Mouse (Mus musculus) hindbrain, embryonic 12.5 days (tissue): ENCODE measurements around the gene Hrc. TPM values are rescaled to one million over a fixed set of nuclear protein-coding genes. Genes with fewer than 3 reads are reported as not detected.

Experiments used
- ATAC-seq: fragments of 200-750 bp; cut with Nextera tagmentation; 2 replicates; pipeline ENCODE4 v1.8.0; 2017; ENCODE audit warnings: moderate TSS enrichment; ENCODE audit not compliant: low FRiP score
- H3K27ac ChIP-seq: fragments of 300-500 bp; sonication (generic); 2 replicates; pipeline ENCODE4 v1.5.1; 2016; ENCODE audit warnings: mild to moderate bottlenecking
- H3K27me3 ChIP-seq: fragments of 300-500 bp; sonication (generic); 2 replicates; pipeline ENCODE4 v1.6.1; 2016; ENCODE audit warnings: mild to moderate bottlenecking
- H3K36me3 ChIP-seq: fragments of 300-500 bp; sonication (generic); 2 replicates; pipeline ENCODE4 v1.6.1; 2016; ENCODE audit warnings: mild to moderate bottlenecking
- H3K4me1 ChIP-seq: fragments of 300-500 bp; sonication (generic); 2 replicates; pipeline ENCODE4 v1.6.1; 2016
- H3K4me2 ChIP-seq: fragments of 300-500 bp; sonication (generic); replicated peaks from 2 replicates; pipeline ENCODE4 v1.6.1; 2016; ENCODE audit warnings: mild to moderate bottlenecking
- H3K4me3 ChIP-seq: fragments of 300-500 bp; sonication (generic); 2 replicates; pipeline ENCODE4 v1.5.1; 2016; ENCODE audit warnings: mild to moderate bottlenecking
- H3K9ac ChIP-seq: fragments of 300-500 bp; sonication (generic); 2 replicates; pipeline ENCODE4 v1.6.1; 2016; ENCODE audit warnings: mild to moderate bottlenecking, moderate library complexity
- H3K9me3 ChIP-seq: fragments of 300-500 bp; sonication (generic); replicated peaks from 2 replicates; pipeline ENCODE4 v1.6.1; 2016; ENCODE audit warnings: mild to moderate bottlenecking
- WGBS: fragments of 180-500 bp; shearing (Covaris S2); methylation state at CpG from one replicate; pipeline ENCODE4 v1.1.7; 2016; 5-methylcytosine and 5-hydroxymethylcytosine counted together
- polyA plus RNA-seq: library from polyadenylated mRNA; unstranded; fragments of >200 nt; fragmentation: Nextera tagmentation; extraction: Ambion mirVana; gene quantifications from 2 replicates; pipeline ENCODE4 v1.2.1, GENCODE M21; 2016

Gene Hrc
- polyA plus RNA-seq, 1 experiment from 2014 or later, result 0.65 TPM

DNA sequence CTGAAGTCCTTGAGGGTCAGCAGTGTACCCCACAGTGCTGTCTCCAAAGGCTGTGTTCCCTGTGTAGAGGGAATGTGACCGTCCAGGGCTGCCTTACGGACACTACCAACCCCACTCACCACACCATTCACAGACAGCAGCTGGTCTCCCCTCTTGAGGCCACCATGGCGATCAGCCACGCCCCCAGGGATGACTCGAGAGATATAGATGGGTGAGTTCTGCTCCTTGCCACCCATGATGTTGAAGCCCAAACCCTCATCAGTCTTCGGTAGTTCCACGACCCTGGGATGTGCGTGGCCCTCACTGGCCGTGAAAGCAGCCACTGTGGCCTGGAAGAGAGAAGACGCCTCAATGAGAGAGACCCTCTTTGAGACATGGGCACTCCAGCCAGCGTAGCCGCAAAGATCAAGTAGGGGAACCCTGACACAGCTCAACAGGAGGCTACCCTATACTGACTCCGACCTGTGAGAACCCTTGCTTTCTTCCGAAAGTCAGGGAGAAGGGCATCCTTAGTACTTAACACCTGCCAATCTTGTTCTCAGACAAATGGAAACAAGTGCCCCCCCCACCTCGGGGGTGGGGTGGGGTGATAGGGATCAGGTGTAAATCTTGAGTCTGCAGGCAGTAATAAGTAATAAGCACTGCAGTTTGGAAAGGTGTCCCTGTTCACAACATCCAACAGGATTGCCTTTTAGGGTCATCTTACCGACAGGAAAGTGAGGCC, 34.1 kb downstream of the Hrc start:
- Histone ChIP-seq H3K27me3 (peaks cover 43% of the 10 kb centered on the region), H3K27ac (no peak overlapping the region), H3K4me3 (peak overlapping the region; percentile 45; the same call in 1 of the 2 replicates), H3K36me3 (peaks cover 20% of the 10 kb centered on the region), H3K4me2 (no peak overlapping the region), H3K9ac (no peak overlapping the region), H3K9me3 (no peaks in the 10 kb centered on the region), H3K4me1 (peaks cover 37% of the 10 kb centered on the region)
- no peak for ATAC-seq
- WGBS, result 72% methylated on average over 16 of the region's 16 CpGs

DNA sequence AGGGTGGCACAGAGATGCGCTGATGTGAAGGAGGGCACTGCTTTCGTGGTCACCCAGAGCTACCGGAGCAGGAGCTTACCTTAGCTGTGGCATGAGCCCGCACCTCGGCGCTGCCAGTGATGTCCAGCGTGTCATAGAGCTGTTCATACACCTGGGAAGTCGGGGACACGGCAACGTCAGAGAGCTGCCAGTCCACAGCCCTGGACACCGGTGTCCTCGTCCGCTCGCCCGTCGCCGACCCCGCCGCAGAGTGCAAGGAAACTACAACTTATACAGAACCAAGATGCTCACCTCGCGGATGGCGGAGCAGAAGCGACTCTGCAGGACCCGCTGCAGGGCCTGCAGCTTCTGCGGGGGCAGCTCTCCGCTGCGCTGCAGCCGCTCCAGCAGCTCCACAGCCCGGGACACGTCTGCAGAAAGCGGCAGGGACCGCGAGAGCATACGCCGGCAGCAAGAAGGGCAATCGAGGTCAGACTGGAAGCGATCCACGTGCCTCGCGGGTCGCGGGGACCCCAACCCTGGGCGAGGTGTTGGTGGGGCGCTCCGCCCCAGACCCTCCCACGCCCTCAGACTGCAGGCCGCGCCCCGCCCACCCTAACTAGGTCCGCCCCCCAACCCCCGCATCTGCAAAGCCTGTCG, 34.9 kb downstream of the Hrc start:
- H3K27me3 ChIP-seq, result peaks cover 38% of the 10 kb centered on the region
- no peak for ATAC-seq
- H3K4me3 ChIP-seq, result peak overlapping the region; percentile 45
- peak overlapping the region; percentile 71 for H3K9ac ChIP-seq
- H3K27ac ChIP-seq, result no peak overlapping the region
- WGBS, result 9% methylated on average over 50 of the region's 52 CpGs
- H3K4me1 ChIP-seq, result peaks cover 37% of the 10 kb centered on the region
- peaks cover 26% of the 10 kb centered on the region for H3K36me3 ChIP-seq
- peak overlapping the region; percentile 95 for H3K4me2 ChIP-seq
- no peaks in the 10 kb centered on the region for H3K9me3 ChIP-seq

DNA sequence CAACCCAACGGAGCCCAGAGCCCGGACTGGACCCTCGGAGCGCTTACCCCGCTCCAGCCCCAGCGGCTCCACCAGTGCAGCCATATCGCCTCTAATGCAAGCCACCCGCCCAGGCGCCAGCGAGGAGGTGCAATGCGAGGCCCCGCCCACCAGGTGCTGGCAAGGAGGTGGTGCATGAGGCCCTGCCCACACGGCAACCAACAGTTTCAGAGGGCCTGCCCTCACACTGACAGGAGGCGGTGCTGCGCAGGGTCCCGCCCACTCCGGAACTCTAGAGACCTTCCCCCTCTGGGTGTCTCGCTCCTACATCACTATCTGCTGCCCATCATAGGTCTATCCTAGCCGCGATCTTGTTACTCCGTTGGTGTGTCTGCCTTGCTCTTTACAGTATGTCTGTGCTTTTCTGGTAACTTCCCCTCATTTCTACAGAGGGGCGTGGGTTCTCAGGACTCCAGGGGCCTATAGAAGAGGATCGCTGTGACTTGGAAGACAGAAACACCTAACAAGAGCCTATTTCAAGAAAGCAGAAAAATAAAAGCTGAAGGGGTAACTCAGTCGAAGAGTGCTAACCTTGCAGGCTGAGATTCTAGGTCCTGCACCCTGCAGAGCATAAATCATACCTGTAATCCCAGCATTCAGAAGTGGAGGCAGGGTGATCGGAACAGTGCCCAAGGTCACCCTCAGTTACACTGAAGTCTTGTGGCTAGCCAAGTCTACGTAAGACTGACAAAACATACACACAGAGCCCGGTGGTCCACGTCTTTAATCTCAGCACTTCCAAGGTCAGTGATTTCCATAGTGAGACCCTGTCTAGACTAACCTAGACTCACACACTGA, 35.6 kb downstream of the Hrc start, which contains the start of gene Lin7b:
Gene Lin7b, minus strand, starts transcription at position 109 of the 837 bp plus-strand sequence.
- H3K4me3 ChIP-seq, result peak within 1 kb of the TSS; percentile 45
- H3K4me1 ChIP-seq, result peaks cover 33% of the 10 kb centered on the region
- peak; percentile 30 for ATAC-seq
- H3K4me2 ChIP-seq, result peak within 1 kb of the TSS; percentile 95
- H3K27ac ChIP-seq, result no peak within 1 kb of the TSS
- peaks cover 30% of the 10 kb centered on the region for H3K27me3 ChIP-seq
- WGBS, result 12% methylated on average over 28 of the region's 28 CpGs
- no peaks in the 10 kb centered on the region for H3K9me3 ChIP-seq
- H3K9ac ChIP-seq, result peak within 1 kb of the TSS; percentile 71
- peaks cover 32% of the 10 kb centered on the region for H3K36me3 ChIP-seq

DNA sequence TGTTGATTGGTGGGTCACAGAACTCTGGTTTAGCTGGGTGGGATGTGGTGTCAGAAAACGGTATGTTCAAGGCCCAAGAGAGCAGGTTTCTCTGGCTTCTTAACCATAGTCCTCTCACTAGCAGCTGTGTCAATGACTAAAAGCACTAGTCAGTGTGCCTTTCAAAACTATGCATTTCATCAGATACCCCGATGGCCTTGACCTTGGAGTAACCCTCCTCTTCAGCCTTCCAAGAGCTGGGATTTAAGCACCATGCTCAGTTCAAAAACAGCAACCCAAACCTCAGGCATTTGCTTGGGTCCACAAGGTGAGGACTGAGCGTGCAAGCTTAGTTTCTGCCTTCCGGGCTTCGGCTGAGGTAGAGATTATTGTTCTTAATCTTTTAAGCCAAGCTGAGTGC, 37.3 kb downstream of the Hrc start:
- no peak for ATAC-seq
- Histone ChIP-seq H3K27me3 (peaks cover 25% of the 10 kb centered on the region), H3K4me3 (no peak overlapping the region), H3K4me1 (peaks cover 26% of the 10 kb centered on the region), H3K9ac (no peak overlapping the region), H3K36me3 (peaks cover 49% of the 10 kb centered on the region), H3K4me2 (no peak overlapping the region), H3K9me3 (no peaks in the 10 kb centered on the region), H3K27ac (no peak overlapping the region)
- 91% methylated on average over 5 of the region's 5 CpGs for WGBS

DNA sequence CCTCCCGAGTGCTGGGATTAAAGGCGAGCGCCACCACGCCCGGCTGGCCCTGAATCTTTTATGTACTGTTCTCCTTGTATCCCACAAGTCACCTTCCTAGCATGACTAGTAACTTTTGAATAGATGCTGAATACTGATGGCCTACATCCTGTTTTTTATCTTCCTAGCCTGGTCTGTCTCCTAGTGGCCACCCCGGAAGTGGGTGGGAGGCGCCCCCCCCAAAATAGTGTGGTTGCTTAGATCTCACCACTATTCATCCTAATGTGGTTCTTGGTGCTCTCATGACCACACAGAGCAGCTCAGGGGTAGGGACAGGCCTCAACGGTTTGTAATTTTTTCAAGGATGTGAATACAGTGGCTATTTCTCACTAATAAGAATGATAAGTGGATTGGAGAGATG, 39.5 kb downstream of the Hrc start:
- Histone ChIP-seq H3K36me3 (peaks cover 71% of the 10 kb centered on the region), H3K9ac (no peak overlapping the region), H3K27me3 (peaks cover 7% of the 10 kb centered on the region), H3K4me3 (no peak overlapping the region), H3K27ac (no peak overlapping the region), H3K4me2 (no peak overlapping the region), H3K9me3 (no peaks in the 10 kb centered on the region), H3K4me1 (peaks cover 14% of the 10 kb centered on the region)
- WGBS, result 94% methylated on average over 8 of the region's 8 CpGs
- no peak for ATAC-seq

DNA sequence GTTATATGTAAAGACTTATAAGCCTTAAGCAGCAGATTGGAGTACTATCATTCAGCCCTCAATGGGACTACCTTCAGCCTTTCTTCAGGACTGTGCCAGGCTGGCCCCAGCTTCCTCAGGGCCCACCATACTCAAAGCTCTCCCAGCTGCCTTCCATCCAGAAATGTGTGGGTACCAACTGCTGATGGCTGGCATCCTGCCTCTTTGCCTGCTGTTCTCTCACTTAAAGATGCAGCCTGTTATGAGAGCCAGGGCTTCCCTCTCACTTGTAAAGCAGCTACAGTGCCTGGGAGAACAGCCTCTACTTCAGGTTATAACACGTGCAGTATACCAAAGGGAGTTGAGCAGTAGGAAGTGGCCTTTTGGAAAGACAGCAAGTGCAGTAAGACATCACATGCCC, 41.0 kb downstream of the Hrc start:
- Histone ChIP-seq H3K4me3 (no peak overlapping the region), H3K9me3 (no peaks in the 10 kb centered on the region), H3K4me1 (no peaks in the 10 kb centered on the region), H3K27me3 (no peaks in the 10 kb centered on the region), H3K4me2 (no peak overlapping the region), H3K9ac (no peak overlapping the region), H3K36me3 (peaks cover 85% of the 10 kb centered on the region), H3K27ac (no peak overlapping the region)
- ATAC-seq, result no peak
- whole genome bisulfite sequencing, result 92% methylated on average over 1 of the region's 1 CpGs

DNA sequence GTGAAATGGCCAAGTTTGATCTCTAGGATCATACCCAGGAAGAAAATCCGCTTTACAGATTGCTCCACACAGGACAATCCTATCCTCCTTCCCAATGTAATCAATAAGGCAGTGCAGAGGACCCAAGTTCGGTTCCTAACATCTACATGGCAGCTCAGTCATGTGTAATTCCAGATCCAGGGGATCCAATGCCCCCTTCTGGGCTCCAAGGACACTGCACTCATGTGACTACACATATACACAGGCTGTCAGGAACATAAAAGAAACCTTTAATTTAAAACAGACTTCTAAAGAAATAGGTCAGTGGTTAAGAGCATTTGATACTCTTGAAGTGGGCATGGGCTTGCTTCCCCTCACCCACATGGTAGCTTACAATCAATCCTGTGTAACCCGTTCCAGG, 51.0 kb downstream of the Hrc start:
- Histone ChIP-seq H3K9ac (no peak overlapping the region), H3K27me3 (no peaks in the 10 kb centered on the region), H3K4me2 (no peak overlapping the region), H3K4me3 (no peak overlapping the region), H3K27ac (no peak overlapping the region), H3K9me3 (no peaks in the 10 kb centered on the region), H3K36me3 (peaks cover 96% of the 10 kb centered on the region), H3K4me1 (no peaks in the 10 kb centered on the region)
- 87% methylated on average over 3 of the region's 3 CpGs for WGBS
- no peak for ATAC-seq

Other genes with a start within 250 kb of the Hrc start
- gene Rcn3, start 243.1 kb upstream of the Hrc start, polyA plus RNA-seq, result 177 and 180 TPM in 2 replicates
- 20.2 and 21.0 TPM in 2 replicates for gene Fcgrt, start 231.4 kb upstream of the Hrc start, polyA plus RNA-seq
- gene Rps11, start 210.9 kb upstream of the Hrc start, polyA plus RNA-seq, result 982 and 1,135 TPM in 2 replicates
- gene Rpl13a, start 206.5 kb upstream of the Hrc start, polyA plus RNA-seq, result 977 and 1,019 TPM in 2 replicates
- 0.31 TPM in 1 of 2 replicates, not detected in the other for gene Gm45713, start 199.1 kb upstream of the Hrc start, polyA plus RNA-seq
- gene Flt3l, start 198.9 kb upstream of the Hrc start, polyA plus RNA-seq, result 0.52 and 1.6 TPM in 2 replicates
- gene Pih1d1, start 181.0 kb upstream of the Hrc start, polyA plus RNA-seq, result 90.3 and 91.0 TPM in 2 replicates
- gene Aldh16a1, start 180.7 kb upstream of the Hrc start, polyA plus RNA-seq, result 33.4 and 39.8 TPM in 2 replicates
- 1.1 and 1.2 TPM in 2 replicates for gene Slc17a7, start 171.3 kb upstream of the Hrc start, polyA plus RNA-seq
- gene Gfy, start 155.7 kb upstream of the Hrc start, polyA plus RNA-seq, result not detected in 2 replicates
- gene Pth2, start 154.3 kb upstream of the Hrc start, polyA plus RNA-seq, result not detected in 2 replicates
- gene Ccdc155, start 130.4 kb upstream of the Hrc start, polyA plus RNA-seq, result 0.46 and 0.48 TPM in 2 replicates
- 3.0 and 3.4 TPM in 2 replicates for gene Dkkl1, start 123.1 kb upstream of the Hrc start, polyA plus RNA-seq
- 185 and 208 TPM in 2 replicates for gene Tead2, start 119.5 kb upstream of the Hrc start, polyA plus RNA-seq
- 1.3 and 1.5 TPM in 2 replicates for gene Cd37, start 96.2 kb upstream of the Hrc start, polyA plus RNA-seq
- 0.10 and 0.28 TPM in 2 replicates for gene Slc6a16, start 94.2 kb upstream of the Hrc start, polyA plus RNA-seq
- not detected in 2 replicates for gene Slc6a21, start 57.8 kb upstream of the Hrc start, polyA plus RNA-seq
- 11.5 and 14.7 TPM in 2 replicates for gene Trpm4, start 1.5 kb upstream of the Hrc start, polyA plus RNA-seq
- gene Ppfia3, start 31.7 kb downstream of the Hrc start, polyA plus RNA-seq, result 15.6 and 16.2 TPM in 2 replicates
- gene Lin7b, start 35.3 kb downstream of the Hrc start, polyA plus RNA-seq, result 2.9 and 3.8 TPM in 2 replicates
- 285 and 300 TPM in 2 replicates for gene Snrnp70, start 60.5 kb downstream of the Hrc start, polyA plus RNA-seq
- not detected in 2 replicates for gene Kcna7, start 70.4 kb downstream of the Hrc start, polyA plus RNA-seq
- gene Ntf5, start 78.4 kb downstream of the Hrc start, polyA plus RNA-seq, result 1.2 and 1.3 TPM in 2 replicates
- 1.0 and 1.6 TPM in 2 replicates for gene Lhb, start 85.5 kb downstream of the Hrc start, polyA plus RNA-seq
- gene Gys1, start 99.6 kb downstream of the Hrc start, polyA plus RNA-seq, result 34.8 TPM in 2 replicates
- 124 and 129 TPM in 2 replicates for gene Ruvbl2, start 102.8 kb downstream of the Hrc start, polyA plus RNA-seq
- gene Ftl1, start 124.6 kb downstream of the Hrc start, polyA plus RNA-seq, result 5,718 and 6,089 TPM in 2 replicates
- 231 and 244 TPM in 2 replicates for gene Bax, start 131.6 kb downstream of the Hrc start, polyA plus RNA-seq
- gene Tulp2, start 146.6 kb downstream of the Hrc start, polyA plus RNA-seq, result 0.13 and 0.54 TPM in 2 replicates
- not detected in 2 replicates for gene Gm45808, start 151.5 kb downstream of the Hrc start, polyA plus RNA-seq
- gene Dhdh, start 153.5 kb downstream of the Hrc start, polyA plus RNA-seq, result 3.4 and 3.5 TPM in 2 replicates
- 144 and 147 TPM in 2 replicates for gene Nucb1, start 175.1 kb downstream of the Hrc start, polyA plus RNA-seq
- 16.7 and 19.2 TPM in 2 replicates for gene Ppp1r15a, start 191.0 kb downstream of the Hrc start, polyA plus RNA-seq
- 1.9 and 3.8 TPM in 2 replicates for gene Plekha4, start 191.0 kb downstream of the Hrc start, polyA plus RNA-seq
- gene Hsd17b14, start 219.6 kb downstream of the Hrc start, polyA plus RNA-seq, result 0.70 and 0.79 TPM in 2 replicates
- 35.2 and 36.9 TPM in 2 replicates for gene Bcat2, start 234.9 kb downstream of the Hrc start, polyA plus RNA-seq